Mouse (Mus musculus): ENCODE measurements around the gene Nme3.

Gene Nme3

GRCm38 (mm10) chr17:24896241-24896992 is at the start of gene Nme3:
TSS of gene Nme3 (plus strand) at chr17:24896500.
- DNase-seq: peak; percentile 78

DNA sequence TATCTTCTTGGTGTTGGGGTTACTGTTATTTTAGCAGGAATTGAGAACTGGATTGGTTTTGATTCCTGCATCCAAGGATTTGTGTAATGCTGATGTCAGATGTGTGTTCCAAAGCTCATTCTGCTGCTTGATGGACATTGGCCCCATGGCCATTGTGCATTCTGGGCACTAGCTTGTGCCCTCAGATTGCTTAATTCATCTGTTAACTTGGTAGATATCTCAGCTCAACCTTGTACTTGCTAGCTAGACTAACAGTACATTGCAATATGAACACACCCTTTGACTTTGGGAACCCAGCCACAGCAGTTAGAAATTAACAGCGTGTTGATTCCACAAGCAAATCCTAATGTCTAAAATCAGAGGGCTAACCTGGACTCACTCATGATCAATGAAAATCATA is 48.9 kb upstream of the Nme3 start:
- no peak for DNase-seq

GRCm38 (mm10) chr17:24848600-24849031 is 47.7 kb upstream of the Nme3 start:
- no peak for DNase-seq

DNA sequence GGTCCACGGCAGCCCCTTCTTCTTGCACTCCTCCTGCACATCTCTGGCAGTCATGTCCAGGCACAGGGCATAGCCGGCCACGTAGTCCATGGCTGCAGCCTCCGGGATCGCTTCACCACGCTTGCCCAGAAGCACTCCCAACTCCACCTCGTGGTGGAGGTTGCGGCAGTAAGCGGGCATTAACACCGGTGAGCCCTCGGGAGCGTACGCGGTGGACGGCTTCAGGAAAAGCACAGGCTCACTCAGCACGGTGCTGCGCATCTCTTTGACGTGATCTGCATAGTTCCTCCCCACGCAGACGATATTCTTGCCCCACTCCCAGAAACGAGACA is 46.6 kb upstream of the Nme3 start:
- no peak for DNase-seq

DNA sequence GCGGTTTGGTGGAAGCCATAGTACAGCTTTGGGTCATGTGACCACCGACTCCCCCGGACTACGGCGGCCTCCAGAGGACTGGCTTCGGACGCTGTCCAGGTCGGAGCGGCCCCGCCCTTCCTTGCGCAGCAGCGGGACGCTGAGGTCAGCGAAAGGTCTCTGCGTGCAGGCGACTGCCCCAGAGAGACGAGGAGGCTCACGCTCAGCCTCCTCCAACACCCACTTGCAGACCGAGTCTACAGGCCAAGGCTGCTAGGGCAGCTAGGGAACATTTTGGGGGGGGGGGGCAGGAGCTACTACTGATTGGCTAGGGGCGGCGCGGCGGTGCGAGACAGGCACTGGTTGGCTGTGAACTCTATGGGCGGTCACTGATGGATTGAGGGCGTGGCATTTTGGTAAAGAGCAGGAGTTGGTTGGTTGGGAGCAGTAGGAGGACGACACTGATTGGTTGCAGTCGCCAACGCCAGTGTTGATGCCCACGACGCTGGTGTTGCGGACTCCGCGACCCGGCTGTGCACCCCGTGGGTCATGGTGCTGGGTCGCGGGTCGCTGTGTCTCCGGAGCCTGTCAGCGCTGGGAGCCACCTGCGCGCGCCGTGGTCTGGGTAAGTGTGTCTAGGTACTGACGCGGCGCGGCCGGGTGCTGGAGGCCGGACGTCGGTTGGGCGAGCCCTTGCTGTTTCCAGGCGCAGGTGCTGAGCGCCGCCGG is 46.1 kb upstream of the Nme3 start, which contains the start of gene Fahd1:
Fahd1 (minus strand) TSS at position 300 of the 708 bp plus-strand sequence.
- peak; percentile 98 for DNase-seq

GRCm38 (mm10) chr17:24850773-24851127 is 45.5 kb upstream of the Nme3 start:
- no peak for DNase-seq

DNA sequence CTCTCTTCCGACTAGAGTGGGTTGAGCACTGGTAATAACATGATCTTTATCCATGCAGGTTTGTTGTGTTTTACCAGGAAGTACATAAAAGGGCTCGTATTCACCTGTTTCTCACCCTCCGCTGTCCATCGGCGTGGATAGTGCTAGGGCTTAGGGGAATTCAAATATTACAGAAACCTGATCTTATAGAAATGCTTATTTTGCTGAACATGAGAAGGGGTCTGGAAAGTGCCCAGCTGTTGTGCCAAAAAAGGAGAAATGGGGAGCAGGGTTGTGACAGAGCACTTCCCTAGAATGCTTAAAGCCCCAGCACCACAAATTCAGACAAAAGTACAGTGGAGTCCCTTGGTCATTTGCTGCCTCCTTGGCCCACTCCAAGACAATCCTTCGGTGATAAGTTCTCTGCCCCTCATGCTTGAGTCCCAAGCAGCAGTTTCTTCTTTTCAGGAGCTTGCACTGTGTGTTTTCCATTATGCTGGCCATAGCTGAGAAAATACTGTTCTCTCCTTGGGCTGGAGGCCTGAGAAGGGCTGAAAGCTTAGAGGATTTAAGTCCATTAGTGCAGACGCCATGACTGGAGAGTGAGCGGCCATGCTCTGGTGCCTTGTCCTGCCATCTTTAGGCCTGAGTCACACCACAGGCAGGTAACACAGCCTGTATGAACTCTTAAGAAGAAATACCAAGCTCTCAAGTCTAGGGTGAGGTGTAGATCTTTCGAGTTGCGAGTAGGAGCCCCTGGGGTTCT is 44.7 kb upstream of the Nme3 start:
- no peak for DNase-seq

DNA sequence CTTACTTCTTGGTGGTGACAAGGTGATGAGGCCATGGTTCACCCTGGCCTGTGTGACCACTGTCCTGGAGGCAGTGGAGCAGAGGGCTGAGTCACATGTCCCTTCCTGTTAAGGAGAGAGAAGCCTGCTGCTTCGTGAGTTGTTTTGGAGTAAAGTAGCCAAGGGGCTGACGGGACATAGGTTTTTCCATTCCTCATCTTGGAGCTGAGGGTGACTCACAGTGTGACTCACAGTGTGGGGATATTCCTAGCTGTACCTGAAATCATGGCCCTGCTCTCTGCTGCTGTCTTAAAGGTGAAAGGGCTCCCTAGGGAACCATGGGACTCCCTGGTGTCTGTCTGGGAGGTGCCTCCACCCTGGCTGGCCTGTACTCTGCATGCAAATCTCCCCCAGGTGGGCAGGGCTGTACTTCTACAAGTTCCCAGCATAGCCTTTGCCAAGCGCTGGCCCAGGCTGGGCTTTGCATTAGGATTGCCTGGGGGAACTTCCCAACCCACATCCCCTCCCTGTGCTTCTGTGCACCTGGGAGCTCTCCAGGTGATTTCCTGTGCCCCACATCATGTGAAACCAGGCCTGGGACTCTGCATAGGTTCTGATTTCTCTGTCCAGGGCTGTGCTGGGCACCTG is 40.3 kb upstream of the Nme3 start:
- DNase-seq: no peak

DNA sequence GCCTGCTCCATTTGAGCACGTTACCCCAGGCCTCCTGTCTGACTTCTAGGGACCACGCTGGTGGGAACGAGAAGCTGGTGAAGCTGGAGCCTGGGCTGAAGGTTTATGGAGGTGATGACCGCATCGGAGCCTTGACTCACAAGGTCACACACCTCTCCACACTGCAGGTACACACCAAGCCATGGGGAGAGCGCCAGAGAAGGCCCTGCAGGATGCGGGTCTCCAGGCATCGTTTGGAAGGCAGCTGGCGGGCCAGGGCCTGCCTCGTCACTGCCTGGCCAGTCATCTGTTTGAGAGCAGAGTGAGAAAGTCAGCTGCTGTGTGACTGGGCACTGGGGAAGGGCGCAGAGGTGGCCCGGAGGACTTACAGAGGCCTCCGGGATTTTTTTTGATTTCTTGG is 39.7 kb upstream of the Nme3 start:
- DNase-seq: no peak

GRCm38 (mm10) chr17:24857831-24858470 is 38.3 kb upstream of the Nme3 start:
- DNase-seq: no peak

DNA sequence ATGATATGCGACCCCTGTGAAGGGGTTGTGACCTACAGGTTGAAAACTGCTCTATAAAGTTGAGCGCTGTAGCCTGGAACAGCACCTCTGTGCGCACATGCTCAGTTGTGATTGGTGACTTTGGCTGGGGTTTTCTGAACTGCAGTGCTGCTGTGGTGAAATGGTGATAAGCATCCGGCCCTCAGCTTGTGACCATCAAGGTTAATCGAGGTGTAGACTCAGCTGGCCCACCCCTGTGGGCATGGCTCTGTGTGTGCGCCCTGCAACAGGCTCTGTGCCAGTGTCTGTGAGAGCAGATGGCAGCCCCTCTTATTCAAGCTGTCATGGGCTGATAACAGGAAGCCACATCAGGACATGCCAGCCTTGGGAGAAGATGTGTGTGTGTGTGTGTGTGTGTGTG is 37.3 kb upstream of the Nme3 start:
- DNase-seq: no peak

- DNase-seq: no peak
These were observed 36.2 kb upstream of the Nme3 start for GRCm38 (mm10) chr17:24860076-24860475.

- DNase-seq: no peak
These were observed 34.5 kb upstream of the Nme3 start for GRCm38 (mm10) chr17:24861785-24862184.

DNA sequence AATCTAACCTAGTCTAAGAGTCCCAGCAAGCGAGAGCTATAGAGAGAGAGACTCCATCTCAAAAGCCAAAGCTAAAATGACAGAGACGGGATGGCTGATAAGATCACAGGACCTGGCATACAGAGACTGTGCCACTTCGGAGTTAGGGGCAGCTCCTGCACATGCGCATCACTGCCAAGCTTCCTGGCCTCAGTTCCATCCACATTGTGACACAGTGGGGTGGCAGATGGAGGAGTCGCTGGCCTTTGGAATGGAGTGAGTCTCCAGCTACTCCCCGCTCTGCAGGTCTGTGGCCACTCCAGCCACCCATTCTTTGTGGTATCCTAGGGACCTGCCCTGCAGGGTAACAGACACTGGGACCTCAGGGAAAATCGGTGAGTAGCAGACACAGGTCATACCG is 30.5 kb upstream of the Nme3 start, which contains the start of gene Igfals:
Igfals (plus strand) TSS at position 222 of the 400 bp plus-strand sequence.
- peak; percentile 90 for DNase-seq

- no peak for DNase-seq
These were observed 28.4 kb upstream of the Nme3 start for GRCm38 (mm10) chr17:24867914-24868313.

GRCm38 (mm10) chr17:24873695-24874404 is 22.4 kb upstream of the Nme3 start:
- DNase-seq: no peak

GRCm38 (mm10) chr17:24874405-24874745 is 21.9 kb upstream of the Nme3 start:
- no peak for DNase-seq

DNA sequence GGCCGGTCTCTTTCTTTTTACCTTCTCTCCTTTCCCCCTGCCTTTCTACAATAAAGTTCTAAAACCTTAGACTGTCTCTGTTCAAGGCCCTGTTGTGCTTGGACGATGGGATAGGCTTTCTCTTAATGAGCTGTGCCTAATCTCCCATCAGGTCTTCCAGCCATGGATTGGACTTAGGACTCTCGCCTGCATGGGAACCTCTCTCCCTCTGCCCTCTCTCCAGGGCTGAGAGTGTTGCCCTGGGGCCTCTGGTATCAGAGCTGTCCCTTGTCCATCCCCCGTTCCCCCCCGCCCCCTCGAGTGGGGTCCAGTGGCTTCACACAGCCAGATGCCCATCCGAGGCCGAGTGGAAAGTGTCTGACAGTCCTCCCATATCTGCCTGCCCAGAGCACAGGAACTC is 21.3 kb upstream of the Nme3 start:
- no peak for DNase-seq

DNA sequence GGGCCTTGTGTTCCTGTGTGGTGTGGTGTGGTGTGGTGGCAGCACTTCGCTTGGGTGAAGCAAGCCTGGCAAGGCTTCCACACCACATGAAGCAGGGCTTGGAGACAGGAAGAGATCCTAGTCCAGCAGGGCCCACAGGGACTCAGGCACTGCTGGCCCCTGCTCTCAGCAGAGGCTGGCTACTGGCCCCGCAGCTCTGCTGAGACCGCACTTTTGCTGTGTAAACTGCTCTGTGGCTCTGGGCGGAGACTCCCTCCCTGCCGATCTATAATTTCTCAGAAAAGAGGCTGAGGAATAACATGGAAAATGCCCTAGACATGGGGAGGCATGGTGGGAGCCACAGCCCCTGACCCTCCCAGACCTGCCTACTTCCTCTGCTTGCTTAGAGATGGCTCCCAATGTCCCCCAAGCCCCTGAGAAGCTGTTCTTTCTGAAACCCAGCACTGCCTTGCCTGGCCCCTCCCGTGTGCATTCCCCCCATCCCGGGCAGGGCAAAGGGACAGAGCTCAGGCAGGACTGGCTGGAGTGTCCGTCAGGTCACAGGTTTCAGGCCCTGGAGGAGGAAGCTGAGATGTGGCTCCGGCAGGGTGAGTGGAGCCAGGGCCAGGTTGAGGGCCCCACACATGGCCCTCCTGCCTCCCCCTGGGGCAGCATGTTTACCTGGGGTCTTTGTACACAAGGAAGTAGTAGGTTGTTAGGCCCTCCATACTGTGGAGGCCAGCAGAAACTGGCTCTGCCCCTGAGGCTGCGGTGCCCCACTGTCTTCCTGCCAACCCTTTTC is 18.8 kb upstream of the Nme3 start:
- no peak for DNase-seq

DNA sequence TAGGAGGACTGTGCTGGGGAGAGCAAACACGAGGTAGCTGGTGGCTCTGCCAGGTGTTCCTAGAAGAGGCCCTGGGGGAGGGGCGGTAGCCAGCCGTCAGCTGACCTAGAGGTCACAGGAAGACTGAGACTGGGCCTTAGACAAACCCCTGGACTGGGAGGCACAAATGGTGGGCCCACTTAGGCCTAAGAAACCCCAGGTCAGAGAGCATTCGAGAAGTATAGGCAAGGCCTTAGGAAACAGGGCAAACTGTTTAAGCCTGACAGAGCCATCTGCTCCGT is 18.2 kb upstream of the Nme3 start:
- peak; percentile 18 for DNase-seq

DNA sequence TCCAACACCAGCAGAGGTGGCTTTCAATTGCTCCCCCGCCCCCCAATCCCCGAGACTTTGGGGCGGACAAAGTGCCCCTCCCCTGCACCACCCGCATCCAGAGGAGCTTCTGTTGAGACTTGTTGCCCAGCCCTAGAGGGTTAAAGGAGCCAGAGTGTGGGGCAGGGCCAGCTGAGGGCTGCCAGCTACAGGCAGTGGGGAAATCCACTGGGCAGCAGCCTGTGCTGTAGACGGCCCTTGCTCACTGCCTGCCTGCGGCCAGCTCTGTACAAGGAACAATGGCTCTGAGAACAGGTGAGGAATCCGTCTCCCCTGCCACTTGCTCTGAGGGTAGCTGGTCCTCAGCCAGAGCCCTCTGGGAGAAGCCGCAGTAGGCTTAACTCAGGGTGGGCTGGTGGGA is 17.8 kb upstream of the Nme3 start:
- DNase-seq: no peak

Measured in cerebellum, adult 11-12 months (tissue).